Mouse (Mus musculus) MEL (cell line): Measurements from ENCODE around the gene Pld5.

Experiments
- BHLHE40 ChIP-seq: IDR thresholded peaks from 2 replicates; pipeline ENCODE4 v1.6.1; 2012; ENCODE audit warnings: low read depth, mild to moderate bottlenecking, inconsistent platforms, low read length, improper control_type of control experiment, borderline replicate concordance
- CTCF ChIP-seq, 3 experiments: IDR thresholded peaks in 2 of 3; conservative IDR thresholded peaks in 1 of 3; 2 replicates each; pipeline ENCODE4 v1.5.1; 2011 to 2012; ENCODE audit warnings: low read length in 3 of 3, low read depth in 2 of 3, mild to moderate bottlenecking in 2 of 3, improper control_type of control experiment in 1 of 3, inconsistent platforms in 1 of 3, mixed read lengths in 1 of 3, moderate library complexity in 1 of 3; ENCODE audit not compliant: control insufficient read depth in 1 of 3, insufficient read depth in 1 of 3, poor library complexity in 1 of 3, severe bottlenecking in 1 of 3
- EP300 ChIP-seq, 2 experiments: IDR thresholded peaks; 2 replicates each; pipeline ENCODE4 v1.6.1; 2011; ENCODE audit warnings: improper control_type of control experiment in 2 of 2, low read length in 2 of 2, low read depth in 1 of 2, mild to moderate bottlenecking in 1 of 2
- ETS1 ChIP-seq: IDR thresholded peaks from 2 replicates; pipeline ENCODE4 v1.6.1; 2012; ENCODE audit warnings: low read depth, mild to moderate bottlenecking, inconsistent platforms, low read length, improper control_type of control experiment, moderate library complexity
- KAT2A ChIP-seq: conservative IDR thresholded peaks from 2 replicates; pipeline ENCODE4 v1.6.1; 2012; ENCODE audit warnings: low read depth, low read length, improper control_type of control experiment, inconsistent platforms
- MAFK ChIP-seq: IDR thresholded peaks from 2 replicates; pipeline ENCODE4 v1.6.1; 2011; ENCODE audit warnings: low read depth, mild to moderate bottlenecking, low read length, improper control_type of control experiment, borderline replicate concordance
- MAX ChIP-seq: IDR thresholded peaks from 2 replicates; pipeline ENCODE4 v1.6.1; 2011; ENCODE audit warnings: low read length, improper control_type of control experiment
- MXI1 ChIP-seq: IDR thresholded peaks from 2 replicates; pipeline ENCODE4 v1.6.1; 2011; ENCODE audit warnings: mild to moderate bottlenecking, low read depth, low read length, improper control_type of control experiment
- MYC ChIP-seq: IDR thresholded peaks from 2 replicates; pipeline ENCODE4 v1.6.1; 2011; ENCODE audit warnings: low read depth, mild to moderate bottlenecking, low read length, improper control_type of control experiment, moderate library complexity
- NRF1 ChIP-seq: IDR thresholded peaks from 2 replicates; pipeline ENCODE4 v1.6.1; 2014; ENCODE audit warnings: low read depth, mild to moderate bottlenecking, inconsistent platforms, low read length, improper control_type of control experiment, moderate library complexity; ENCODE audit not compliant: poor library complexity, insufficient read depth, severe bottlenecking
- POLR2A ChIP-seq, 2 experiments: IDR thresholded peaks; 2 replicates each; pipeline ENCODE4 v1.6.1; 2011 to 2012; ENCODE audit warnings: low read length in 2 of 2, mild to moderate bottlenecking in 2 of 2, control low read depth in 1 of 2, improper control_type of control experiment in 1 of 2, low read depth in 1 of 2, moderate library complexity in 1 of 2; ENCODE audit not compliant: control insufficient read depth in 1 of 2, insufficient read depth in 1 of 2, poor library complexity in 1 of 2
- RCOR1 ChIP-seq: IDR thresholded peaks from 2 replicates; pipeline ENCODE4 v1.6.1; 2012; ENCODE audit warnings: low read depth, mild to moderate bottlenecking, inconsistent platforms, low read length, improper control_type of control experiment
- ZKSCAN1 ChIP-seq: IDR thresholded peaks from 2 replicates; pipeline ENCODE4 v1.6.1; 2012; ENCODE audit warnings: low read depth, mild to moderate bottlenecking, inconsistent platforms, low read length, improper control_type of control experiment, moderate library complexity

DNA sequence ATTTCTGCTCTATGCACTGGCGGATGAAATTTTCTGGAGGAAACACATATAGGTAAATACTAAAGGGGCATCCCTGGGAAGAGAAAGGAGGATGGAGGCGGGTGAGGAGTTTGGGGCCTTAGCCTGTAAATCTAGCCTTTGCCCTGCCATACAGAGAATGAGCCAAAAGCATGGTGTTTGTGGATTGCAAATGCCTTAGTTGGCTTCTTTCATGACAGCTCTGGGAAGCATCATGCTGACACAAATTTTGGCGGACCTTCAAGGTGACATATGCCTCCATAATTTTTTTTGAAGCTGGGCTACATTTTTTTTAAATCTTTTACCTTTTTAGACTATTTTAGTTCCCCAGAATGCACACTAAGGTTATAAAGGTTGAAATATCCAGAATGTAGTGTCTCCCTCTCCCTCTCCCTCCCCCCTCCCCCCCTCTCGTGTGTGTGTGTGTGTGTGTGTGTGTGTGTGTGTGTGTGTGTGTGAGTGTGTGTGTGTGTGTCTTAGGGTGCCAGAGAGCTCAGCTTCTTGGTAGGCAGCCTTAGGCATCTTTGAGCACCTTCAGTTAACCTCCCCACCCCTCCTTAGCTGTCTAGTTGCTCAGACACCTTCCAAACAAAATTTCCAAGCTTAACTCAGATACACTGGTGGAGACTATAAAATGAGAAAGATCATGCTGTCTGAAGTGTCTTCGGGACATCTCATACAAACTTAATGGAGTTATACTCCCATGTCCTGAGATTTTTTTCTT is 307.9 kb downstream of the Pld5 start:
- TF ChIP-seq ZKSCAN1 (no peak), NRF1 (no peak), CTCF (IDR thresholded peaks at IDR 0.05 in 2 of 3, conservative IDR thresholded peaks at IDR 0.05 in 1 of 3; ENCODE audit: control insufficient read depth in 1 of 3, insufficient read depth in 1 of 3, low read depth in 2 of 3, low read length in 3 of 3, poor library complexity in 1 of 3, severe bottlenecking in 1 of 3) (no peak), EP300 (IDR thresholded peaks at IDR 0.05; ENCODE audit: low read depth in 1 of 2, low read length in 2 of 2) (no peak), KAT2A (no peak), POLR2A (IDR thresholded peaks at IDR 0.05; ENCODE audit: control insufficient read depth in 1 of 2, insufficient read depth in 1 of 2, low read depth in 1 of 2, low read length in 2 of 2, poor library complexity in 1 of 2) (no peak), MXI1 (no peak), MAFK (no peak), ETS1 (no peak), BHLHE40 (no peak), MAX (no peak), RCOR1 (no peak), MYC (no peak)
